Mouse (Mus musculus): ENCODE results near the gene Syde2.

Gene Syde2

DNA sequence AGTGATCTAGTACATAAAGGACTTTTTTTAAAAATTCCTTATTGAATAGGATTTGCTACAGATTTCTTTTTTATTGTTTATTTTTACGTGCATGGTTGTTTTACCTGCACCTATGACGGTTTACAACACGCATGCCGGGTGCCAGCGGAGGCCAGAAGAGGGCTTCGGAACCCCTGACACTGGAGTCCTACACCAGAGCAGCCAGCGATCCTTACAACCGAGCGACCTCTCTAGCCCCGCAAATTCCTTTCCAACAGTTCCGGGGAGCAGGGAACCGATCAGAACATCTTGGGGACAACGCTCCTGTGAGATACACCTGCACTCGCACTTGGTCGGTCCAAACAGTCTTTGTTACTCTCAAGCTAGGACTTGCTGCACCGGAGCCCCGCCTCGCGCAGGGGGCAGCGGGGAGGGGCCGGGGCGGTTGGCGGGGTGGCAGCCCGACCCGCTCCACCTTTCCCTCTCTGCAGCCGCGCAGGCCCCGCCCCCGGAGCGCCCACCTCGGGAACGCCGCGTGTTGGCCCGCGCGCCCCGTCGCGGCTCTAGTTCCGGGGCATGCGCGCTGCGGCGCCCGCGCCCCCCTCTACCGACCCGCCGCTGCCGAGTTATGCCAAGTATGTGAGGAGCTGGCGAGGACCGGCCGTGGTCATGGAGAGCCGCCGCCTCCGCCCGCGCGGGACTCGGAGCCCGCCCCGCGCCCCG is at the start of gene Syde2:
Gene Syde2 (plus strand): TSS at position 603 of the 702 bp plus-strand sequence.
- in situ Hi-C loops (cut with MboI, MseI): no loop called here

DNA sequence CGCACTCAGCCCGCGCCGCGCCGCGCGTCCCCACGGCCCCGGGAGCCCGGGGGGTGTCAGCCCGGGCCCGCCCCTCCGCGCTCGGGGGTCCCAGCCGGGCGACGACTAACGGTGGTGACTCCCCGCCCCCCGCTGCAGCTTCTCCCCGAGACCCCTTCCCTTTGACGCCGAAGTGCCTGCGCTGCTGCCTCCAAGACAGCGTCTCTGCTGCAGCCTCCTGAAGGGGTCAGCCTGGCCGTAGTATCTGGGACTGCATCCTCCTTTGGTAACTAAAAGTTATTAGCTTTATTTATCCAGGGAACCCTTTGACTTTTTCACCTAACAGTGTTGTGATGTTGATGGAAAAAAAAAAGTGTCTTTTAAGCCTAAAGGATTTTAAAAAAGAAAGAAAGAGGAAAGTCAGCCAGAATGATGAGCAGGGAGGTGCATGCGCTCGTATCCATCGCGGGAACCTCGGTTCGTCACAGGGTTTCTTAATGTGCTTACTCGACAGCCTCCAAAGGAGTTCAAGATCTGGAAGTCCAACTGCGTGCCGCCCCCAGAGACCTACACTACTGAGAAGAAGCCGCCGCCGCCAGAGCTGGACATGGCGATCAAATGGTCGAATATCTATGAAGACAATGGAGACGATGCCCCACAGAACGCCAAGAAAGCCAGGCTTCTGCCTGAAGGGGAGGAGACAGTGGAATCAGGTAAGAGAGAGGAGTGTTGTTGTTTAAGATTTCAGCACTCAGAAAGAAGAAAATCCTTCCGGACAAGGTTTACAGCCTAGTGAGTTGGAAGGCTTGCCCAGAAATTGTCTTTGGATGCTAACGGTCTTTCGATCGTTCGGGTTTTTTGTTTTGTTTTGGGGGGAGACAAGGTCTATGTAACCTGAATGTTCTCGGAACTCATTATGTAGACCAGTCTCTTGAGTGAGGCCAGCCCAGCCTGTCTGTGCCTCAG is 49.0 kb upstream of the Syde2 start:
- in situ Hi-C loops (cut with MboI, MseI): loop anchor here (25.0 kb wide), 1 partner anchor 574 kb away; the partner anchor contains the start of gene Rpf1

- in situ Hi-C loops (cut with MboI, MseI): loop anchor here (25.0 kb wide), 1 partner anchor 573 kb away; the partner anchor contains the start of gene Rpf1
These were observed 48.3 kb upstream of the Syde2 start for GRCm38 (mm10) chr3:145939402-145939801.

DNA sequence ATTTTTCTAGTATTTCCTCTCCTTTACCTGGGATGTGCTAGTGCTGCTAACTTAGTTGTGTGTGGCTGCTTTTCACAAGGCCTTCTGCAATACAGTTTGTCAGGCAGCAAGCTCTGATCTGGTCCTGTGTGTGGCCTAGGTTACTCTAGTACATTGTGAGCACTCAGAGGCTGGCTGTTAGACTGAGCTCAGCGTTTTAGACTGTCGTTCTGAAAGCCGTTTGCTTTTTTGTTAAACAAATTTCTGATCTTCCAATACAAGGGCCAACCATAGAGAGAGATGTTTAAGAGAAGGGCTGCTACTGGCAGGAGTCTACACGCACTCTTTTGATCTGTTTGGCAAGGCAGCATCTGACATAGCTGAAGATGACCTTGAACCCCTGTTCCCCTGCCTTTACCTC is 47.7 kb upstream of the Syde2 start:
- in situ Hi-C loops (cut with MboI, MseI): loop anchor here (10.0 to 25.0 kb wide), 2 partner anchors 125 to 572 kb away; partner anchors contain the start of gene Rpf1

- in situ Hi-C loops (cut with MboI, MseI): loop anchor here (10.0 to 25.0 kb wide), 2 partner anchors 123 to 570 kb away; partner anchors contain the start of gene Rpf1
These were observed 45.7 kb upstream of the Syde2 start for GRCm38 (mm10) chr3:145941971-145942370.

DNA sequence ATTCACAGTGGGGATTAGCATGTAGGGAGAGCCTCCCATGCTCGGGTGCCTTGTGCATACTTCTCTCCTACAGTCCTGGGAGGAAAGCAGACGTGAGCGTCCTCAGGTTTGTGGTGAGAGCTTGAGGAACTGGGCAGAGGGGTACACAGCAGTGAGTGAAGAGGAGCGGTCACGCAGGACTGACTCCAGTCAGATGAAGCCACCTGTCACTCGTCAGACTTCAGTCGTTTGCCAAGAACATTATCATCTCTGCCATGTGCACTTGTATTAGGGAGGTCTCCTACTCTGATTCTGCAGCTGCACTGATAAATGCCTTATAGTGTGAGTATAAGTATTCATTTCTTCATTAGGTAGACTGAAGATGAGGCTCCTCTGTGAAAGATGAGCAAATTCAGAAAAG is 43.3 kb upstream of the Syde2 start:
- in situ Hi-C loops (cut with MboI, MseI): loop anchor here (10.0 to 25.0 kb wide), 2 partner anchors 120 to 568 kb away; partner anchors contain the start of gene Rpf1

- in situ Hi-C loops (cut with MboI, MseI): loop anchor here (10.0 to 25.0 kb wide), 2 partner anchors 119 to 566 kb away; partner anchors contain the start of gene Rpf1
These were observed 41.8 kb upstream of the Syde2 start for GRCm38 (mm10) chr3:145945904-145946303.

GRCm38 (mm10) chr3:145946654-145947053 is 41.0 kb upstream of the Syde2 start:
- in situ Hi-C loops (cut with MboI, MseI): loop anchor here (10.0 to 25.0 kb wide), 2 partner anchors 118 to 566 kb away; partner anchors contain the start of gene Rpf1

- in situ Hi-C loops (cut with MboI, MseI): loop anchor here (10.0 to 25.0 kb wide), 2 partner anchors 117 to 565 kb away; partner anchors contain the start of gene Rpf1
These were observed 40.0 kb upstream of the Syde2 start for GRCm38 (mm10) chr3:145947539-145948204.

DNA sequence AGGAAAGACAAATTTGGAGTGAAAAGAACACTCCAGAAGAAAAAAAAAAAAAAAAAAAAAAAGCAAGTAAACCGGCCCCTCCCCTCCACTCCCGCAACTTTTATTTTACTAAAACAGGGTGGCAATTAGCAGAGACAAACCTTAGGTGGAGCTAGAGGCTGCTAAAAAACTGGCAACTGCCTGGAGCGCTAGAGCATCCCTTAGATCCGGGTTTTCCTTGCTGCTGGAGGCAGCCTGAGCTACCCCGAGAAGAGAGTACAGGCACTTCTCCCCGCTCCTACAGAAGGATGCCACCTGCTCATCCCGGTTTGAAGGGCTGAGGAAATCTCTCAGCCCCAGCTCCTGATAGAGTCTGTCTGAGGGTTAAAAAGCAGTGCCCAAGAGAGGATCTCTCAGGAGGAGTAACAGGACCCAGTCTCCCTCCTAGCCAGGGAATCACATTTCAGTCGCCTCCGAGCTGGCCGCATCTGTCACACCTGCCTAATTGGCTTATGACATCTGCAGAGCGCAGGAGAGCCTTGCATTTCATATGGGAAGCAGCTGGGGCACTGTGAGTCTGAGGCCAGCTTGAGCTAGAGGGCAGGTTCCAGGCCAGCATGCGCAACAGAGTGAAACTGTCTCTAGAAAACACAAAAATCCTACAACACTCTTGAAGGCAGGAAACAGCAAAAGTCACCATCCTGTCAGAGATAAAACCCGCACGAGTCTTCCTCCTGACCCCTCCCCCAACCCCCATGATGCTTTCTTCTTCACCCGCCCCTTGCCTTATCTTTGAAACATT is 37.4 kb upstream of the Syde2 start:
- in situ Hi-C loops (cut with MboI, MseI): loop anchor here (5.0 kb wide), 1 partner anchor 227 kb away; no protein-coding TSS in a partner anchor

DNA sequence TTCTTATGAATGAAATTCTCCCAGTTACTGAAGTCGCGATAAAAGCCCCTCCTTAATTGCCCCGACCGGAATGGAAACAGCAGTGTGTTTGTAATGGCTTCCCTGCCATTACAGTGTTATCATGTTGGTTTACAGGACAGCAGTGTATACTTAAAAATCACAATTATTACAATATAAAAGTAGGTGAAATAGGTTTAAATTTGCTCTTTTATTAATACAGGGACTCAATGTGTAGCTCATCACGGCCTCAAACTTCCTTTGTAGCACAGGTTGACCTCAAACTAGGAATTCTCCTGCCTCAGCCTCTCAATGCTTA is 36.9 kb upstream of the Syde2 start:
- in situ Hi-C loops (cut with MboI, MseI): loop anchor here (5.0 kb wide), 1 partner anchor 227 kb away; no protein-coding TSS in a partner anchor

- in situ Hi-C loops (cut with MboI, MseI): loop anchor here (5.0 kb wide), 1 partner anchor 226 kb away; no protein-coding TSS in a partner anchor
These were observed 36.1 kb upstream of the Syde2 start for GRCm38 (mm10) chr3:145951287-145952165.

DNA sequence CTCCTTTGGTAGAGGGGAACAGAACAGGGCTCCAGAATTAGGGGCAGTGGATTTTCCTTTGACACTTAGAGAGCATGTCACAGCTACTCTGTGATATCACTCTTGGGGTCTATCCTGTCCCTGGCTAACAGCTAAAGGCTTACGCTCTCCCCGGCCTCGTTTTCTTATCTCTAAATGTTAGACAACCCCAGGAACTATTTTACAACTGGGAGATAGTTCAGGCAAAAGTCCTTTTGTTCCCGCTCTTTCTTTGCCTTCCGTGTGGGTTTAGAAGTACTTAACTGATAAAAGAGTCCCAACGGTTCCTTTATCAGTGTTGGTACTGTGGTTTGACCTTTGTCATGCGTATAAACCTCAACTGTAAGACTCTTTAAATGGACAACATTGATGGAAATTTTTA is 34.7 kb upstream of the Syde2 start:
- in situ Hi-C loops (cut with MboI, MseI): loop anchor here (5.0 kb wide), 1 partner anchor 224 kb away; no protein-coding TSS in a partner anchor

DNA sequence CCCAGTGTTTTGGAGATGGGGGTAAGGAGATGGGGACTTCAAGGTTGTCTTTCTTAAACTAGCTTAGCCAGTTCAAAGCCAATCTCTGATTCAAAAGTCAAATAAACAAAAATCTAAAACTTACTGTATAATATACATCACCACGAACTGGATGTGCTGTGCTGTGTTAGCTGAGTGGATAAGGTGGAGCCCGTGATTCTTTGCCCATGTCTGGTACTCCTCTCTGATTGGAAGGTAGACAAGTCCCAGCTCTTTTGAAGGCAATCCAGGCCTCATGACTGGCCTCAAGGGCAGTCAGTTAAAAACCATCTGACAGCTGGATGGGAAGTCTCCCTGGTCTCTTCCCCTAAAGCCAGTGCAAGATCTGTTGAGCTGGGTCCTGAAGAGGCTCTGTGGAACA is 34.3 kb upstream of the Syde2 start:
- in situ Hi-C loops (cut with MboI, MseI): loop anchor here (5.0 kb wide), 1 partner anchor 224 kb away; no protein-coding TSS in a partner anchor

DNA sequence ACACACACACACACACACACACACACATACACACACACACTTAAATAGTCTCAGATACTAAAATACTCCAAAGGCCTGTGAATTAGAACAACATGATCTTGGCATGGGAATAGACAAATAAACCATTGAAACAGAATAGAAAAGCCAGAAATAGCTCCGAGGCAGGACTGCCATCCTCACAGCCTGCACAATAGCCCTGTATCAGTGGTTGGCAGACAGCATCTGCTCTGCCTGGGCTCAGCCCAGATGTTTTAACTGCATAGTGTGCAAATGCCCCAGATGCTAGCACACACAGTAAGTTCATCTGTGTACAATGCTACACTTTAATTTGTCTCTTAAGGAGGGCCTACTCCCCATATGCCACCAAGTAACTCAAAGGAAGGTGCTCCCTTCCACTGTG is 27.8 kb upstream of the Syde2 start:
- in situ Hi-C loops (cut with MboI, MseI): no loop called here

DNA sequence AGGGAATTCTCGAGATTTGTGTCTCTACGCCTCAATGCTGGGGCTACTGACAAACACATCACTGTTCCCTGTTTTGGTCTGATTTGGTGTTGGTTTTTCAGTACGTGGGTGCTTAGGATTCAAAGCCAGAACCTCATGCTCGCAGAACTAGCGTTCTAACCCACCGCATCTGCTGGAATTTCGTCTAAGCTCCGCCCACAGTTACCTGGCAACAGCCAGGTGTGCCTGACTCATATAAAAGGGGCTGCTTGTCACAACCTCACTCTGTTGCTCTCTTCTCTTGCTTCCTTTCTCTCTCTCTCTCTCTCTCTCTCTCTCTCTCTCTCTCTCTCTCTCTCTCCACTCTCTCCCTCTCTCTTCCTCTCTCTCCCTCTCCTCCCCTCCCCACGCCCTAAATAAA is 25.3 kb upstream of the Syde2 start:
- in situ Hi-C loops (cut with MboI, MseI): no loop called here

DNA sequence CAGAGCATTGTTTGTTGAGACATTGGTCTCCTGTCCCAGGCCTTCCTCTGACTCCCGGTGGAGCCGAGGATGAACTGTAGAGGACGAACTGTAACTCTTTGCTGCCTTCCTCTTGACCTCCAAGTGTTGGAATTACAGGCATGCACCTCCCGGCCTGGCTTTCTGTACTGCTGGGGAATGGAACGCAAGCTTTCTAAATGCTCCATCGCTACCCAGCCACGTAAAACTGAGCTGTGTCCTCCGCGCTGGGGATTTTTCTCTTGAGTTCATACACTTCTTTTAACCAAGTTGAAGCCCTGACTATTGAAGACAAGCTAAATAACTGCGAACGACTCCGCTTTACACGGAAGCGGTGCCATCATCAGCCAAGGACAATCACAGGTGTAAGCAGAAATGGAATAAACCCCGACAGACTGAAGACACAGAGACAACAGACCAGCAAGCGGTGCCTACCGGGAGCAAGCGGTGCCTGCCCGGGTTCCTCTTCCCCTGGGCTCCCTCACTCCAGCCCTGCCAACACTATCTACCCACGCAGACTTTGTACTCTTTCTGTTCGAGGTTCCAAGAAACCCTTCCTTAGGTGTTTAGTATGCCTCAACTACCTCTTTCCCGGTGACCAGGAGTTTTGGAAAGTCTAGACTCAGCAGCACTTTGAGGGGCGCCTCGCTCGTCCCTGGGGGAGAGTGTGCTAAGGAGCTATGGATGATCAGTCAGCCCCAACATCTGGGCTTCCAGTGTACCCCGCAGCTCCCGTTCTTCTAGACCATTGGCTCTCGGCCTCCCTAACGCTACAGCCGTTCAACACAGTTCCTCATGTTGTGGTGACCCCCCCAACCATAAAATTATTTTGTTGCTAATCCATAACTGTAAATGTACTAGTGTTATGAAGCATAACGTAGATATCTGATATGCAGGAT is 24.3 kb upstream of the Syde2 start:
- in situ Hi-C loops (cut with MboI, MseI): no loop called here

- in situ Hi-C loops (cut with MboI, MseI): no loop called here
These were observed 23.7 kb upstream of the Syde2 start for GRCm38 (mm10) chr3:145964018-145964387.
